Mouse (Mus musculus): ENCODE results near the gene Cacng4. TPM values are rescaled to one million over a fixed set of nuclear protein-coding genes. Genes with fewer than 3 reads are reported as not detected.

Gene Cacng4
- polyA plus RNA-seq, 1 experiment from 2014 or later = 0.52 TPM

GRCm38 (mm10) chr11:107710379-107710778 lies 84.0 kb downstream of the Cacng4 start:
- Histone ChIP-seq H3K9ac (no peak overlapping the region), H3K27ac (replicated peaks) (no peak overlapping the region), H3K4me3 (no peak overlapping the region), H3K36me3 (no peaks in the 10 kb centered on the region), H3K4me1 (0 out of 2 replicates have a peak, but pooled peaks cover 4% of the 10 kb centered on the region), H3K9me3 (no peaks in the 10 kb centered on the region), H3K4me2 (no peak overlapping the region), H3K27me3 (replicated peaks) (0 out of 2 replicates have a peak, but pooled peaks cover 6% of the 10 kb centered on the region)
- WGBS = 52% methylated on average over 3 of the region's 3 CpGs
- no peak for ATAC-seq (ENCODE audit: extremely low read depth, insufficient number of reproducible peaks, low FRiP score, low TSS enrichment)

GRCm38 (mm10) chr11:107707897-107708610 lies 86.3 kb downstream of the Cacng4 start:
- Histone ChIP-seq H3K27ac (replicated peaks) (no peak overlapping the region), H3K9me3 (no peaks in the 10 kb centered on the region), H3K4me2 (no peak overlapping the region), H3K9ac (no peak overlapping the region), H3K4me1 (peaks cover 7% of the 10 kb centered on the region; the same call in 1 of the 2 replicates), H3K36me3 (no peaks in the 10 kb centered on the region), H3K27me3 (replicated peaks) (peaks cover 17% of the 10 kb centered on the region; the same call in 1 of the 2 replicates), H3K4me3 (no peak overlapping the region)
- no peak for ATAC-seq (ENCODE audit: extremely low read depth, insufficient number of reproducible peaks, low FRiP score, low TSS enrichment)
- WGBS = 72% methylated on average over 20 of the region's 20 CpGs

GRCm38 (mm10) chr11:107705476-107706074 lies 88.8 kb downstream of the Cacng4 start:
- WGBS = 58% methylated on average over 11 of the region's 11 CpGs
- ATAC-seq (ENCODE audit: extremely low read depth, insufficient number of reproducible peaks, low FRiP score, low TSS enrichment) = no peak
- Histone ChIP-seq H3K4me2 (no peak overlapping the region), H3K9me3 (no peaks in the 10 kb centered on the region), H3K27ac (replicated peaks) (no peak overlapping the region), H3K4me1 (peaks cover 7% of the 10 kb centered on the region; the same call in 1 of the 2 replicates), H3K36me3 (no peaks in the 10 kb centered on the region), H3K4me3 (no peak overlapping the region), H3K9ac (no peak overlapping the region), H3K27me3 (replicated peaks) (peaks cover 17% of the 10 kb centered on the region; the same call in 1 of the 2 replicates)

- Histone ChIP-seq H3K36me3 (no peaks in the 10 kb centered on the region), H3K9me3 (no peaks in the 10 kb centered on the region), H3K9ac (no peak overlapping the region), H3K4me3 (no peak overlapping the region), H3K27me3 (replicated peaks) (peaks cover 17% of the 10 kb centered on the region; the same call in 1 of the 2 replicates), H3K27ac (replicated peaks) (no peak overlapping the region), H3K4me2 (no peak overlapping the region), H3K4me1 (peaks cover 7% of the 10 kb centered on the region; the same call in 1 of the 2 replicates)
- no peak for ATAC-seq (ENCODE audit: extremely low read depth, insufficient number of reproducible peaks, low FRiP score, low TSS enrichment)
- WGBS = 79% methylated on average over 6 of the region's 6 CpGs
These were observed 89.3 kb downstream of the Cacng4 start for GRCm38 (mm10) chr11:107705060-107705459.

GRCm38 (mm10) chr11:107703272-107704134 lies 90.9 kb downstream of the Cacng4 start:
- WGBS = 61% methylated on average over 27 of the region's 27 CpGs
- H3K4me3 ChIP-seq = no peak overlapping the region
- H3K27ac ChIP-seq (replicated peaks) = no peak overlapping the region
- H3K4me2 ChIP-seq = no peak overlapping the region
- peaks cover 7% of the 10 kb centered on the region; the same call in 1 of the 2 replicates for H3K4me1 ChIP-seq
- no peak overlapping the region for H3K9ac ChIP-seq
- no peaks in the 10 kb centered on the region for H3K36me3 ChIP-seq
- no peak for ATAC-seq (ENCODE audit: extremely low read depth, insufficient number of reproducible peaks, low FRiP score, low TSS enrichment)
- peaks cover 17% of the 10 kb centered on the region; the same call in 1 of the 2 replicates for H3K27me3 ChIP-seq (replicated peaks)
- H3K9me3 ChIP-seq = no peaks in the 10 kb centered on the region

GRCm38 (mm10) chr11:107699967-107700366 lies 94.4 kb downstream of the Cacng4 start:
- H3K4me1 ChIP-seq = peaks cover 7% of the 10 kb centered on the region; the same call in 1 of the 2 replicates
- no peak overlapping the region for H3K27ac ChIP-seq (replicated peaks)
- ATAC-seq (ENCODE audit: extremely low read depth, insufficient number of reproducible peaks, low FRiP score, low TSS enrichment) = no peak
- H3K4me3 ChIP-seq = no peak overlapping the region
- WGBS = 77% methylated on average over 4 of the region's 4 CpGs
- no peak overlapping the region for H3K4me2 ChIP-seq
- no peak overlapping the region for H3K9ac ChIP-seq
- no peaks in the 10 kb centered on the region for H3K9me3 ChIP-seq
- H3K36me3 ChIP-seq = no peaks in the 10 kb centered on the region
- peaks cover 11% of the 10 kb centered on the region; the same call in 1 of the 2 replicates for H3K27me3 ChIP-seq (replicated peaks)

- no peak overlapping the region for H3K4me3 ChIP-seq
- H3K27ac ChIP-seq (replicated peaks) = no peak overlapping the region
- H3K4me1 ChIP-seq = no peaks in the 10 kb centered on the region
- no peaks in the 10 kb centered on the region for H3K9me3 ChIP-seq
- 76% methylated on average over 6 of the region's 6 CpGs for WGBS
- H3K9ac ChIP-seq = no peak overlapping the region
- no peak for ATAC-seq (ENCODE audit: extremely low read depth, insufficient number of reproducible peaks, low FRiP score, low TSS enrichment)
- no peaks in the 10 kb centered on the region for H3K27me3 ChIP-seq (replicated peaks)
- H3K4me2 ChIP-seq = no peak overlapping the region
- H3K36me3 ChIP-seq = peaks cover 11% of the 10 kb centered on the region
These were observed 101.0 kb downstream of the Cacng4 start for GRCm38 (mm10) chr11:107693338-107693737.

GRCm38 (mm10) chr11:107691569-107691968 lies 102.8 kb downstream of the Cacng4 start:
- H3K36me3 ChIP-seq = peaks cover 25% of the 10 kb centered on the region
- no peak overlapping the region for H3K27ac ChIP-seq (replicated peaks)
- H3K4me1 ChIP-seq = no peaks in the 10 kb centered on the region
- no peak overlapping the region for H3K4me3 ChIP-seq
- no peaks in the 10 kb centered on the region for H3K27me3 ChIP-seq (replicated peaks)
- no peaks in the 10 kb centered on the region for H3K9me3 ChIP-seq
- H3K4me2 ChIP-seq = no peak overlapping the region
- H3K9ac ChIP-seq = no peak overlapping the region
- 39% methylated on average over 8 of the region's 8 CpGs for WGBS
- ATAC-seq (ENCODE audit: extremely low read depth, insufficient number of reproducible peaks, low FRiP score, low TSS enrichment) = no peak

- no peak for ATAC-seq (ENCODE audit: extremely low read depth, insufficient number of reproducible peaks, low FRiP score, low TSS enrichment)
- WGBS = 95% methylated on average over 10 of the region's 10 CpGs
- Histone ChIP-seq H3K9me3 (no peaks in the 10 kb centered on the region), H3K4me2 (no peak overlapping the region), H3K27ac (replicated peaks) (no peak overlapping the region), H3K36me3 (peaks cover 47% of the 10 kb centered on the region), H3K4me3 (no peak overlapping the region), H3K27me3 (replicated peaks) (no peaks in the 10 kb centered on the region), H3K4me1 (no peaks in the 10 kb centered on the region), H3K9ac (no peak overlapping the region)
These were observed 105.9 kb downstream of the Cacng4 start for GRCm38 (mm10) chr11:107688480-107688879.

GRCm38 (mm10) chr11:107686290-107686689 lies 108.1 kb downstream of the Cacng4 start:
- Histone ChIP-seq H3K27ac (replicated peaks) (no peak overlapping the region), H3K9me3 (no peaks in the 10 kb centered on the region), H3K27me3 (replicated peaks) (no peaks in the 10 kb centered on the region), H3K9ac (no peak overlapping the region), H3K36me3 (peaks cover 52% of the 10 kb centered on the region), H3K4me1 (no peaks in the 10 kb centered on the region), H3K4me2 (no peak overlapping the region), H3K4me3 (no peak overlapping the region)
- 81% methylated on average over 20 of the region's 20 CpGs for WGBS
- no peak for ATAC-seq (ENCODE audit: extremely low read depth, insufficient number of reproducible peaks, low FRiP score, low TSS enrichment)
